Mouse (Mus musculus) megakaryocyte, adult 5-6 weeks (primary cell): ENCODE results near the gene Sag. TPM values are rescaled to one million over a fixed set of nuclear protein-coding genes. Genes with fewer than 3 reads are reported as not detected.

Experiments used
- ATAC-seq: 2 replicates; pipeline ENCODE4 v1.8.0; 2016; ENCODE audit warnings: mild to moderate bottlenecking, inconsistent platforms; ENCODE audit not compliant: poor library complexity, severe bottlenecking
- total RNA-seq, 2 experiments: library from RNA; stranded (forward) in 1 of 2; stranded (reverse) in 1 of 2; fragments of 153-499, 151-499 nt in 1 of 2; fragments of 221-1000, 200-1000 nt in 1 of 2; gene quantifications; 2 replicates each; pipeline versions ENCODE4 v1.2.3 to v1.2.4; 2015 to 2017

Sag gene
- total RNA-seq, 2 experiments from 2014 or later, result 0.85 to 1.3 TPM

- peak; percentile 75 for ATAC-seq
These were observed 49.6 kb downstream of the Sag start, which contains the start of gene Dgkd for GRCm38 (mm10) chr1:87852892-87853600. TSS of gene Dgkd (plus strand) at chr1:87853287.

- no peak for ATAC-seq
These were observed 50.3 kb downstream of the Sag start for GRCm38 (mm10) chr1:87853601-87854361.

DNA sequence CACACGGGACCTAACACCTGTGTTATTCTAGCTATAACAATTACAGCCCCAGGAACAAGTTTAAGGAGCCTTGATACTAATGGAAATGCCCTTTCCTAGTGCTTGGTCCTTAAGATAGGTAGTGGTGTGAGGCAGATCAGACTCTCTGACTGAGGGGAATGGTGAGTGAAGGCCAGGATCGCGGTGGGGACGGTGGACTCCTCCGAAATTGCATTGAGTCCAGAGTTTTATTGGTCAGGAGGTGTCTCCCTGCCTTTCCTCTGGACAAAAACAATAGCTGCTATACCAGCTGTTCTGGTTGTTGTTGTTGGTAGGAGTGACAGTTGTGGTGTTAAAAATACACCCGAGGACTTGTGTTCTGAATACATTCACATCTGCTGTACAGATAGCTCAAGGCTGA is 50.9 kb downstream of the Sag start:
- no peak for ATAC-seq

DNA sequence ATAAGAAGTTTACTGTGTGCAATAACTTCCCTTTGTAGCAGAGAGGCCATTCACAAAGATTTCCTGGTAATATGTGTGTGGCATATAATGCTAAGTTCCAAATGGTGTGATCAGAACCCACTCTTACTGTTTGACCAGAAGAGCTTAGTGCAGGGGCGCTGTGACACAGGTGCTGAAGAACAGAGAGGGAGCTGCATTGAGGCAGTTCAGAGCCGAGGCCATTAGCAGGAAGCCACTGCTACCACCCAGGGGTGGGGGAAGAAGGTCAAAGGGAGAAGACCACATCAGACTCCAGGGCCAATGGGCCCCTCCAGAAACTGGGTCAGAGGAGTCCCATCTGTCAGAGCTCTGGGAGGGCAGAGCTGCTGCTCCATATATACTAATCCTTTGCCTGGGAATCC is 51.4 kb downstream of the Sag start:
- ATAC-seq, result peak; percentile 23

- ATAC-seq, result no peak
These were observed 52.0 kb downstream of the Sag start for GRCm38 (mm10) chr1:87855522-87855921.

DNA sequence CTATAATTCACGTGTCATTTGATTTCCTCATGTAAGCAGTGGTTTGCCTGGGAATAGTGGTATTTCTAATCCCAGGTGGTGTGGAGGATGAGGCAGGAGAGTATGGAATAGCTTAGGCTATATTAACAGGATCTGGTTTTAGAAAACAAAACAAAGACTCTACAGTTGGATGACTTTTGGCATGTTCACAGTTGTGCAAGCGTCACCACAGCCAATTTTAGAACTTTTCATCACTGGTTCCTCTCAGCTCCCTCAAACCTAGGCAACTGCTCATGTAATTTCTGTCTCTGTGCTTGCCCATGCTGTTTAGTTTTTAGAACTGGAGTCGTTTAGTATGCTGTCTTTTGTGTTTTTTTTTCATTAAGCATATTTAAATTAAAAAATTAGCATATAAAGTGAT is 53.3 kb downstream of the Sag start:
- peak; percentile 20 for ATAC-seq

DNA sequence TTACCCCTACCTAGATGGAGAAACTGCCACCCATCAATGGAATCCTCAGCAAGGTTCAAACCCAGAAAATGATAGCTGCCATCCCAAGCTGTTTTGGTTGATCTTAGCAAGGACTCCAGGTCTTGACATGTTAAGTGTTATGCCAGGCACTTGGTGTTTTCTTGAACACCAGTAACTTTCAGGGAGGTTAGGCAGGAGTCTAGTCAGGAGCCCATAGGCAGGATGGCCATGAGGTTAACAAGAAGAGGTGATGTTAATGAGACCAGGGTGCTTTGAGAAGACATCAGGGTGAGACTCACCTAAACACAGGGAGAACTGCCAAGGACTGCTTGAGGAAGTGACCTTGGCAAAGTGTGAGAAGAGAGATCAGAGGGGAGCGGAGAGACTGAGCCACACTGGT is 54.6 kb downstream of the Sag start:
- 0 out of 2 replicates have a peak, but pooled peaks have one; percentile 10 for ATAC-seq

DNA sequence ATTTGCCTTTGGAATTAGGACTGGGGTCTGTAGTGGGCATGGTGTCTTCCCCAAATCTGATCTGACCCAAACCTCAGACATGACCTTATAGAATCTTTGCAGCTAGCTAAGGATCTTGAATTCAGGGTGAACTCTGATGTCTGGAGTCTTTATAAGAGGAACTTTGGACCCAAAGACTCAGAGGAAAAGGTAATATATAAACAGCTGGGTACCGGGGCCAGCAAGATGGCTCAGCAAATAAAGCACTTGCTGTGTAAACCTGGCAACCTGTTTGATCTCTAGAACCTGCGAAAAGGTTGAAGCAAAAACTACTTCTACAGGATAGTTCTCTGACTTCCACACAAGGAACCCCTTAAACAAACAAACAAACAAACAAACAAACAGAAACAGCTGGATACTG is 55.0 kb downstream of the Sag start:
- no peak for ATAC-seq

DNA sequence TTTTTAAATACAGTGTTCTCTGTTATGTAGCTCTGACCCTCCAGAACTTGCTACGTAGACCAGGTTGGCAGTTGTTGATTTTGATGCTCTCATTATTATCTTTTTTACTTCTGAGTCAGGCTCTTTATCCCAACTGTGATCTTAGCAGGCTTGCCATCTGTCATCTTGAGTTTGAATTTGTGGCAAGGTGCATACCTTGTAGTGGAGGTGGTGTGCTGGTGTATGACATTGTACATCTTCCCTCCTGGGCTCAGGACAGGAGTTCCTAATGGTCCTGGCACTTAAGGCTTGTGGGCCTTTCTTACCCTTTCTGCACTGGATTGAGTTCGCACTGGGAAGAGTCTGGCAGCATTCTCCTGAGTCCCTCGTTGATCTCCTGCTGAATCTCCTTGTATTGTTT is 60.1 kb downstream of the Sag start:
- no peak for ATAC-seq

GRCm38 (mm10) chr1:87864889-87865288 is 61.4 kb downstream of the Sag start:
- no peak for ATAC-seq

- ATAC-seq, result no peak
These were observed 63.2 kb downstream of the Sag start for GRCm38 (mm10) chr1:87866672-87867071.

GRCm38 (mm10) chr1:87871546-87871945 is 68.1 kb downstream of the Sag start:
- no peak for ATAC-seq

- peak; percentile 77 for ATAC-seq
These were observed 69.6 kb downstream of the Sag start for GRCm38 (mm10) chr1:87873081-87873480.

DNA sequence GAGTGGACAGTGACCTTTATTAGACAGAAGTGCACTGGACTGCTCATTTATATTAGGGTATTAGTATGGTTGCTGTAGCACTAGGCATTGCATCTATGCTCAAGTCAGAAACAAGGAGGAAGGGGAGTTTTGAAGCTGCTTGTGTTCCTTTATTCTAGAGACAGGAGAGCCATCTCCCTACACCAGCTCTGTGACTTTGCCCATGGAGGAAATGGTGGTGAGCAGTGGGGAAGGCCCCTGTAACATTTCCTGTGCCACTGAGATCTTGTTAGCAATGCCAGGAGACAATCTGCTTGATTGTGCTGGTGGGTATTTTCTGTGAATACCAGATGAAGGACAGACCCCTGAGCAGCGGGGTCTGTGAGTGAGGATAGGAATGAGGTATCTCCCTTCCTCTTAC is 72.6 kb downstream of the Sag start:
- ATAC-seq, result 0 out of 2 replicates have a peak, but pooled peaks have one; percentile 6

DNA sequence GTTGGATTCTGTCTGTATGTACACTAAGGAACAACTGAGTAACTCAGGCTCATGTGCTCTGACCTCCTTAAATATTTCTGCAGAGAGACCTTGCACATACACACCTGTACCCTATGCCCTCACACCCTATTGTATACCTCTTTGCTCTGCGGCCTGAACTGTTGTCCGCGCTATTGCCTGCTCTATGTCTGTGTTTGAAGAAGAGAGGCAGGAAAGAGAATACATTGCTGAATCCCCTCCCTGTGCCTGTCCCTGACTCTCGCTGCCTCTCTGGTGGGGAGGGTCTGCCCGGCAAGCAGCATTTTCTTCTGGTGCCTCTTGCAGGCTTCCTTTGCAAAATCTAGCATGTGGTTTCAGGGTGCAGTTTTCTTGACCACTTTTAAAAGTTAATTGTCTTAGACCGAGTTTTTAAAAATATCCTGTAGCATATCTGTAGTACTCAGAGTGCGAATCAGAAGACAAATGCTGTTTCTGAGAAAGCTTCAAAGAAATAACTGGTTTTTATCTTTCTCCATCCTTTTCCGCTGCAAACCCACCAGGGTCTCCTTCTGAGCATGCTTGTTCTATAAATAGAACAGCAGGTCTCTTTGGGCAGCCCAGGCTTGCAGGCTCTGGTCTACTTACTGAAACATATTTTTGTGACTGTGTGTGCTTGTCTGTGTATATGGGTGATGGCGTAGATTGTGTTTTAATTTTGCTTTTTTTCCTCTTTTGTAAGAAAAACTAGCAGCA is 74.2 kb downstream of the Sag start:
- no peak for ATAC-seq

GRCm38 (mm10) chr1:87879034-87879433 is 75.6 kb downstream of the Sag start:
- ATAC-seq, result no peak

DNA sequence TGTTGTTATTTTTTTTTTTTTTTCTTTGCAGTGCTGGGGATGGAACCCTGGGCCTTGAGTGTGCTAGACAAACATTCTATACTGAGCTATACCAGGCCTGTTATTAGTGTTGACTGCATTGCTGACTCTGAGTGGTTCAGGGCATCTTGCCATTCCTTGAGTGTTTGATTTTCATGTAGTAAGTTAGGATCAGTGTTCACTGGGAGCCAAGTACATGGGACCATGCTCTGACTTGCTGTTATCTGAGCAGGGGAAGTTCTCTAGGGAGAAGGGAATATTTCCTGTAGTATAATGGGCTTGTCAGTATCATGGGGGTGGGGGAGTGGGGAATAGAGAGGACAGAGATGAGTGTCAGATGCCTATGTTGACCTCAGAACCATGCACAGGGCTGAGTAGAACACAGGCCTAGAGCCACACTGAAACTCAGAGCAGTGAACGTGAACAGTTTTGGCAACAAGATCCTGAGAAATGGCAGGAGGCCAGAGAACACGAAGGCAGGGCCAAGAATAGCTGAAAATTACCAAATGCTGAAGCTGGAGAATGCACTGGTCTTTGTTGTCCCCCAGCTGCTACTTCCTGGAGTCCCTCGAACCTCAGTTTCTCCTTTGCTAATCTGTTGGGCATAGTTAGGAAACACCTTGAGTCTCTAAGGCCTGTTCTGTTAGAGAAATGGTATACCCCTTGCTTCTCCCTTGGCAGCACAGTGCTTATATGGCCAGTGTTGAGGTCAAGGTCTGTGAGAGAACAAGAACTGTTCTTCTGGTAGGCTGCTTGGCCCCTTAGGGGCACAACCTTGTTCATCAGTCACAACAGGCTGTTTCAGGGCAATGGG is 76.2 kb downstream of the Sag start:
- no peak for ATAC-seq

DNA sequence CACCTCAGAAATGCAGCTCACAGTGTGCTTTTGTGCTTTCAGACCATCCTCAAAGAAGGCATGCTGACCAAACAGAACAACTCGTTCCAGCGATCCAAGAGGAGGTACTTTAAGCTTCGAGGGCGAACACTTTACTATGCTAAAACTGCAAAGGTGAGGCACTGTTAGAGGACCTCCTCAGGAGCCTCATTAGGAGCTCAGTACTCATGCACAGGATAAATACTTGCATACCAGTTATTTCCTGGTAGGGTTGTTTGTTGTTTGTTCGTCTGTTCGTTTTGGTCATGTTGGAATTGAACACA is 76.8 kb downstream of the Sag start:
- ATAC-seq, result no peak

- ATAC-seq, result no peak
These were observed 77.4 kb downstream of the Sag start for GRCm38 (mm10) chr1:87880856-87881255.

DNA sequence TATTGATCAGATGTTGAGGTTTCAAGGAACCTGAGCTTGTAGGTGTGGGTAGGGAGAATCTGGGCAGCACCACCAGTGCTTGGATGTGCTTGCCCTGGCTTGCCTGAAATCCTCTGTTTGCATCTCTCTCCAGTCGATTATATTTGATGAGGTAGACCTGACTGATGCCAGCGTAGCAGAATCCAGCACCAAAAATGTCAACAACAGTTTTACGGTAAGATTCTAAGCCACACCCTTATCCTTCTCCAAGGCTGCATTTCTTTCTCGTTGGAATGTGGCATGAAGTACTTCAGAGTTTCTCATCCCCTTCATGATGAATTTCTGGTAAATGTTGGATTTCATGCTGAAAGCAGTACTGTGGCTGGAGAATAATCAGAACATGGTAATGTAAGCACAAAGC is 78.2 kb downstream of the Sag start:
- no peak for ATAC-seq

GRCm38 (mm10) chr1:87882554-87882953 is 79.1 kb downstream of the Sag start:
- ATAC-seq, result no peak
